Mouse (Mus musculus): ENCODE results near the gene Ccdc74a. TPM values are rescaled to one million over a fixed set of nuclear protein-coding genes. Genes with fewer than 3 reads are reported as not detected.
A peak's percentile ranks its signal among the peaks of the same experiment; 100 is the strongest.
"Not testable (repeated sequence)": the region's sequence is repeated elsewhere in the genome, so short reads cannot be mapped to it uniquely, and the experiment has no call there.

The Ccdc74a gene
- 5.1 and 6.5 TPM in 2 replicates for polyA plus RNA-seq (2016; fragmentation: Nextera tagmentation; extraction: Ambion mirVana)

GRCm38 (mm10) chr16:17646310-17647114, at the start of gene Ccdc74a:
Ccdc74a (plus strand) TSS chr16:17646470.
- Histone ChIP-seq H3K4me3 (peak within 1 kb of the TSS; percentile 49), H3K4me1 (peaks cover 11% of the 10 kb centered on the region), H3K4me2 (replicated peaks) (peak within 1 kb of the TSS; percentile 89), H3K9ac (peak within 1 kb of the TSS; percentile 64), H3K9me3 (no peaks in the 10 kb centered on the region), H3K27me3 (replicated peaks) (no peaks in the 10 kb centered on the region), H3K36me3 (peaks cover 49% of the 10 kb centered on the region), H3K27ac (no peak within 1 kb of the TSS)
- WGBS, result 2% methylated on average over 65 of the region's 65 CpGs
- ATAC-seq (ENCODE audit: low FRiP score, low read depth), result peak; percentile 95

- no peak for ATAC-seq (ENCODE audit: low FRiP score, low read depth)
- H3K4me1 ChIP-seq, result no peaks in the 10 kb centered on the region
These were observed 45.2 kb upstream of the Ccdc74a start for GRCm38 (mm10) chr16:17600944-17601562.

GRCm38 (mm10) chr16:17604941-17605340, 41.3 kb upstream of the Ccdc74a start:
- WGBS, result 67% methylated on average over 4 of the region's 4 CpGs
- no peaks in the 10 kb centered on the region for H3K9me3 ChIP-seq

More at GRCm38 (mm10) chr16:17600944-17601562, 45.2 kb upstream of the Ccdc74a start:
- H3K36me3 ChIP-seq, result no peaks in the 10 kb centered on the region
- no peaks in the 10 kb centered on the region for H3K27me3 ChIP-seq (replicated peaks)
- WGBS, result 77% methylated on average over 3 of the region's 3 CpGs
- H3K9me3 ChIP-seq, result no peaks in the 10 kb centered on the region
- no peak overlapping the region for H3K4me3 ChIP-seq
- H3K4me2 ChIP-seq (replicated peaks), result no peak overlapping the region
- no peak overlapping the region for H3K27ac ChIP-seq
- no peak overlapping the region for H3K9ac ChIP-seq

GRCm38 (mm10) chr16:17605684-17606083, 40.6 kb upstream of the Ccdc74a start:
- no peak overlapping the region for H3K4me2 ChIP-seq (replicated peaks)
- H3K36me3 ChIP-seq, result no peaks in the 10 kb centered on the region
- H3K9me3 ChIP-seq, result no peaks in the 10 kb centered on the region
- ATAC-seq (ENCODE audit: low FRiP score, low read depth), result no peak
- WGBS, result 83% methylated on average over 5 of the region's 5 CpGs
- no peaks in the 10 kb centered on the region for H3K27me3 ChIP-seq (replicated peaks)
- H3K4me1 ChIP-seq, result no peaks in the 10 kb centered on the region
- H3K27ac ChIP-seq, result no peak overlapping the region
- no peak overlapping the region for H3K4me3 ChIP-seq
- no peak overlapping the region for H3K9ac ChIP-seq

More at GRCm38 (mm10) chr16:17604941-17605340, 41.3 kb upstream of the Ccdc74a start:
- ATAC-seq (ENCODE audit: low FRiP score, low read depth), result no peak
- H3K27ac ChIP-seq, result no peak overlapping the region
- no peak overlapping the region for H3K9ac ChIP-seq
- H3K36me3 ChIP-seq, result no peaks in the 10 kb centered on the region
- H3K27me3 ChIP-seq (replicated peaks), result no peaks in the 10 kb centered on the region
- H3K4me3 ChIP-seq, result no peak overlapping the region
- H3K4me2 ChIP-seq (replicated peaks), result no peak overlapping the region
- H3K4me1 ChIP-seq, result no peaks in the 10 kb centered on the region

- H3K4me2 ChIP-seq (replicated peaks), result no peak overlapping the region
- ATAC-seq (ENCODE audit: low FRiP score, low read depth), result no peak
- H3K4me1 ChIP-seq, result no peaks in the 10 kb centered on the region
- H3K27me3 ChIP-seq (replicated peaks), result no peaks in the 10 kb centered on the region
- no peak overlapping the region for H3K4me3 ChIP-seq
- no peaks in the 10 kb centered on the region for H3K9me3 ChIP-seq
- H3K9ac ChIP-seq, result no peak overlapping the region
- H3K27ac ChIP-seq, result no peak overlapping the region
- H3K36me3 ChIP-seq, result no peaks in the 10 kb centered on the region
- 72% methylated on average over 4 of the region's 4 CpGs for WGBS
These were observed 34.9 kb upstream of the Ccdc74a start for GRCm38 (mm10) chr16:17611383-17611782.

- H3K4me2 ChIP-seq (replicated peaks); H3K27ac ChIP-seq: not testable (repeated sequence)
- WGBS, result 91% methylated on average over 6 of the region's 6 CpGs
These were observed 31.5 kb upstream of the Ccdc74a start for GRCm38 (mm10) chr16:17614740-17615139.

GRCm38 (mm10) chr16:17616212-17616611, 30.1 kb upstream of the Ccdc74a start:
- H3K4me1 ChIP-seq, result peaks cover 10% of the 10 kb centered on the region
- no peak overlapping the region for H3K4me3 ChIP-seq
- 86% methylated on average over 5 of the region's 5 CpGs for WGBS

More at GRCm38 (mm10) chr16:17614740-17615139, 31.5 kb upstream of the Ccdc74a start:
- not testable (repeated sequence) for H3K4me1 ChIP-seq; H3K9ac ChIP-seq; H3K36me3 ChIP-seq; H3K4me3 ChIP-seq; ATAC-seq (ENCODE audit: low FRiP score, low read depth); H3K9me3 ChIP-seq; H3K27me3 ChIP-seq (replicated peaks)

GRCm38 (mm10) chr16:17617922-17618565, 28.2 kb upstream of the Ccdc74a start:
- peaks cover 10% of the 10 kb centered on the region for H3K4me1 ChIP-seq
- H3K27me3 ChIP-seq (replicated peaks), result no peaks in the 10 kb centered on the region
- no peak overlapping the region for H3K9ac ChIP-seq
- 21% methylated on average over 13 of the region's 13 CpGs for WGBS
- no peak overlapping the region for H3K4me2 ChIP-seq (replicated peaks)
- no peaks in the 10 kb centered on the region for H3K9me3 ChIP-seq
- peaks cover 11% of the 10 kb centered on the region for H3K36me3 ChIP-seq
- no peak overlapping the region for H3K27ac ChIP-seq
- ATAC-seq (ENCODE audit: low FRiP score, low read depth), result no peak
- H3K4me3 ChIP-seq, result no peak overlapping the region

More at GRCm38 (mm10) chr16:17616212-17616611, 30.1 kb upstream of the Ccdc74a start:
- H3K9me3 ChIP-seq, result no peaks in the 10 kb centered on the region
- H3K9ac ChIP-seq, result no peak overlapping the region
- no peak overlapping the region for H3K4me2 ChIP-seq (replicated peaks)
- H3K27ac ChIP-seq, result no peak overlapping the region
- no peaks in the 10 kb centered on the region for H3K27me3 ChIP-seq (replicated peaks)
- ATAC-seq (ENCODE audit: low FRiP score, low read depth), result no peak
- H3K36me3 ChIP-seq, result no peaks in the 10 kb centered on the region; the same call in 1 of the 2 replicates

GRCm38 (mm10) chr16:17619198-17620105, 26.8 kb upstream of the Ccdc74a start, which contains the start of gene Smpd4:
Smpd4 (plus strand) TSS chr16:17619354.
- Histone ChIP-seq H3K4me2 (replicated peaks) (peak within 1 kb of the TSS; percentile 83), H3K27me3 (replicated peaks) (no peaks in the 10 kb centered on the region), H3K4me1 (peaks cover 10% of the 10 kb centered on the region), H3K36me3 (peaks cover 20% of the 10 kb centered on the region), H3K9ac (peak within 1 kb of the TSS; percentile 80), H3K9me3 (no peaks in the 10 kb centered on the region), H3K4me3 (peak within 1 kb of the TSS; percentile 90), H3K27ac (no peak within 1 kb of the TSS)
- peak; percentile 89 for ATAC-seq (ENCODE audit: low FRiP score, low read depth)
- WGBS, result 3% methylated on average over 60 of the region's 60 CpGs

GRCm38 (mm10) chr16:17621936-17622335, 24.3 kb upstream of the Ccdc74a start:
- peaks cover 10% of the 10 kb centered on the region for H3K4me1 ChIP-seq
- no peaks in the 10 kb centered on the region for H3K27me3 ChIP-seq (replicated peaks)
- WGBS, result 85% methylated on average over 1 of the region's 1 CpGs
- no peak for ATAC-seq (ENCODE audit: low FRiP score, low read depth)
- no peak overlapping the region for H3K4me3 ChIP-seq
- H3K9me3 ChIP-seq, result no peaks in the 10 kb centered on the region
- H3K9ac ChIP-seq, result no peak overlapping the region
- no peak overlapping the region for H3K27ac ChIP-seq
- no peak overlapping the region for H3K4me2 ChIP-seq (replicated peaks)
- H3K36me3 ChIP-seq, result peaks cover 36% of the 10 kb centered on the region

- 74% methylated on average over 8 of the region's 8 CpGs for WGBS
- peaks cover 71% of the 10 kb centered on the region for H3K36me3 ChIP-seq
These were observed 20.6 kb upstream of the Ccdc74a start for GRCm38 (mm10) chr16:17625488-17626268.

More at GRCm38 (mm10) chr16:17625488-17626268, 20.6 kb upstream of the Ccdc74a start:
- Histone ChIP-seq H3K27me3 (replicated peaks) (no peaks in the 10 kb centered on the region), H3K9ac (no peak overlapping the region), H3K4me2 (replicated peaks) (no peak overlapping the region), H3K9me3 (no peaks in the 10 kb centered on the region), H3K4me3 (no peak overlapping the region), H3K4me1 (no peaks in the 10 kb centered on the region), H3K27ac (no peak overlapping the region)
- ATAC-seq (ENCODE audit: low FRiP score, low read depth), result no peak
